Mouse (Mus musculus) heart, embryonic 14.5 days (tissue): Measurements from ENCODE around the gene Kif26a. TPM values are rescaled to one million over a fixed set of nuclear protein-coding genes. Genes with fewer than 3 reads are reported as not detected.

Source experiments
- ATAC-seq: fragments of 200-750 bp; cut with Nextera tagmentation; 2 replicates; pipeline ENCODE4 v1.8.0; 2017; ENCODE audit warnings: low read depth, moderate TSS enrichment; ENCODE audit not compliant: insufficient number of reproducible peaks, insufficient read depth, low FRiP score
- H3K27ac ChIP-seq, 2 experiments: fragments of 200-500 bp in 1 of 2; fragments of 300-500 bp in 1 of 2; sonication (generic) in 1 of 2; replicated peaks in 1 of 2; 2 replicates each; pipeline ENCODE4 v1.5.1; 2012 to 2014; ENCODE audit warnings: low read depth in 2 of 2, low read length in 2 of 2, control low read depth in 1 of 2, mild to moderate bottlenecking in 1 of 2, mixed read lengths in 1 of 2; ENCODE audit not compliant: control insufficient read depth in 1 of 2, insufficient read depth in 1 of 2
- H3K27me3 ChIP-seq: fragments of 300-500 bp; sonication (generic); 2 replicates; pipeline ENCODE4 v1.6.1; 2014; ENCODE audit warnings: mild to moderate bottlenecking, low read length, control low read depth; ENCODE audit not compliant: control insufficient read depth, insufficient read depth
- H3K36me3 ChIP-seq: fragments of 300-500 bp; sonication (generic); 2 replicates; pipeline ENCODE4 v1.6.1; 2014; ENCODE audit warnings: mild to moderate bottlenecking, control low read depth, low read length, mixed read lengths; ENCODE audit not compliant: control insufficient read depth, insufficient read depth
- H3K4me1 ChIP-seq, 2 experiments: fragments of 200-500 bp in 1 of 2; fragments of 300-500 bp in 1 of 2; sonication (generic) in 1 of 2; 2 replicates each; pipeline ENCODE4 v1.6.1; 2012 to 2014; ENCODE audit warnings: low read length in 2 of 2, control low read depth in 1 of 2, mixed read lengths in 1 of 2; ENCODE audit not compliant: control insufficient read depth in 2 of 2, insufficient read depth in 2 of 2
- H3K4me2 ChIP-seq: fragments of 300-500 bp; sonication (generic); 2 replicates; pipeline ENCODE4 v1.6.1; 2014; ENCODE audit warnings: mild to moderate bottlenecking, low read length
- H3K4me3 ChIP-seq, 2 experiments: fragments of 200-500 bp in 1 of 2; fragments of 300-500 bp in 1 of 2; sonication (generic) in 1 of 2; 2 replicates each; pipeline ENCODE4 v1.5.1; 2012 to 2014; ENCODE audit warnings: low read length in 2 of 2, mild to moderate bottlenecking in 2 of 2, control low read depth in 1 of 2, low read depth in 1 of 2, moderate library complexity in 1 of 2; ENCODE audit not compliant: control insufficient read depth in 1 of 2, insufficient read depth in 1 of 2
- H3K9ac ChIP-seq: fragments of 300-500 bp; sonication (generic); 2 replicates; pipeline ENCODE4 v1.6.1; 2014; ENCODE audit warnings: mild to moderate bottlenecking, low read length
- H3K9me3 ChIP-seq: fragments of 300-500 bp; sonication (generic); 2 replicates; pipeline ENCODE4 v1.6.1; 2016; ENCODE audit warnings: low read length, control low read depth; ENCODE audit not compliant: control insufficient read depth
- WGBS: fragments of 180-500 bp; shearing (Covaris S2); extraction: QIAGEN DNeasy Blood & Tissue Kit; methylation state at CpG from one replicate; pipeline ENCODE4 v1.1.7; 2014; 5-methylcytosine and 5-hydroxymethylcytosine counted together
- polyA plus RNA-seq: library from polyadenylated mRNA; unstranded; fragments of >200 nt; fragmentation: Nextera tagmentation; extraction: Ambion mirVana; gene quantifications from 2 replicates; pipeline ENCODE4 v1.2.1, GENCODE M21; 2014

The Kif26a gene
- polyA plus RNA-seq, 1 experiment from 2014 or later = 1.9 TPM

DNA sequence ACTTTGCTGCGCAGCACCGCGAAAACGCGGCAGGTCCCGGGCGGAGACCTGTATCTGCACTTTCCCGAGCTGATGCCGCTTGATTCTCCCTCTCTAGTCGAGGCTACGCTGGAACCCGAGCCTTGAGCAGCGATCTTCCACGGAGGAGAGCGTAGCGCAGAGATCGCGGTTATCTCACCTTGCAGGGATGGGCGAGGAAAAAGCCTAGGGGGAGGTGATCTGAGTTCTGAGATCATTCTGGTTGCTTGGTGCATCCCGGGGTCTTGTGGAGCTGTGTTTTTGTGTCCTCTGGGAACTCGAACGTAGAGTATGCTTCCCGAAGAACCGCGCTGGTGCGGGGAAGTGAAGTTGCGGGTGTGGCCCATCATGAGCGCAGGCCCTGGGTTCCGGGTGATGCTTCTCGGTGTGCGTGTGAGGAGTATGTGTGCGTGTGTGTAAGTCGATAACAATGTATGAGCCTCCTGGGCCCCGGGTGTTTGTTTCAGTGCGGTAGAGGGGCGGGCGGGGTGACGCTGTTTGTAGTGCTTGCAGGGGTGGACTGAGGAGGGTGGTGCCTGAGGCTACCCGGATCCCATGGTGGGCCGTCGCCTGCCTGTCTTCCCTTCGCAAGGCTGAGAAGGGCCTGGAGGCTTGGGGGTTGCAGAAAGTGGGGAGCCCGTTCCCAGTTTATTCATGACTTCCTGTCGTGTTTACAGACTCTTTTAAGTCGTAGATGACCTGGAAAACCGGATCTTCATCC lies 1.5 kb upstream of the Kif26a start:
- WGBS = under 1% methylated on average over 46 of the region's 46 CpGs
- no peaks in the 10 kb centered on the region for H3K9me3 ChIP-seq
- peaks cover 69% of the 10 kb centered on the region for H3K27me3 ChIP-seq
- H3K4me2 ChIP-seq = peak overlapping the region; percentile 89
- peak overlapping the region; percentile 29 to 42; a peak in 3 of 4 replicates for H3K4me3 ChIP-seq
- no peak for ATAC-seq
- no peak overlapping the region for H3K27ac ChIP-seq
- peak overlapping the region; percentile 8; the same call in 1 of the 2 replicates for H3K9ac ChIP-seq
- peaks cover 9 to 30% of the 10 kb centered on the region in 2 experiments; a peak in 3 of 4 replicates for H3K4me1 ChIP-seq
- no peaks in the 10 kb centered on the region for H3K36me3 ChIP-seq

DNA sequence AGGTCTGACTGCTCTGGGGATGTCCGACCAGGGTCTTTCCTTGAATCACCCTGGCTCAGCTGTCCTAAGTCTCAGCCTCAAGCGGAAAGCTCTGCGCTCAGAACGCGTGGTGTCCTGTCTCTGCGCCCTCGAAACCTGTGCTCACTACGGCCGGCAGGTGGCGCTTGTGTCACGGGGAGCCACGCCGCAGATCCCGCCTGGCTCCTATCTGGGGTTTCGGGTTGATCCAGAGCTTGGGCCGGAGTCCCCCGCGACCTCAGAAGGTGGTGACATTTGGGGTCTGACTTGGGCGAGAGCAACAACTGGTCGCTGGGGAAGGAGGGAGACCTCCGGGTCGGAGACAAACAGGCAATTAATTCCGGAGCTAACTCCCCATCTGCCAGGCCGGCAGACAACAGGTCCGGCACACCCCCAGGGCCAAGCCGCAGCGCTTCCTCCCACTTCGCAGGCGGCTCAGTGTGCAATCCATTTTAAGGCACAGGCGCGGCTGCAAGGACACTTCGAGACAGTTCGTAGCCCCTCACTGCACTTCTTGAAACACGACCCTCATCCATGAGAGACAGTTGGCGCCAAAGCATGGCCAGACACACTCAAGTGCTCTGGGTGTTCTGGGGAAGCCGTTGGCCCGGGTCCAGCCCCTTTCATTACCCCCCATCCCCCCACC lies 665 bp upstream of the Kif26a start:
- Histone ChIP-seq H3K36me3 (no peaks in the 10 kb centered on the region), H3K27ac (0 out of 4 replicates have a peak overlapping the region, but pooled peaks of 1 of the 2 experiments have one; percentile 9), H3K4me1 (peaks cover 14 to 33% of the 10 kb centered on the region in 2 experiments; a peak in 3 of 4 replicates), H3K9ac (peak overlapping the region; percentile 76; the same call in 1 of the 2 replicates), H3K27me3 (peaks cover 69% of the 10 kb centered on the region), H3K4me2 (peak overlapping the region; percentile 89), H3K9me3 (no peaks in the 10 kb centered on the region), H3K4me3 (peak overlapping the region; percentile 43 to 56)
- ATAC-seq = peak; percentile 31
- under 1% methylated on average over 37 of the region's 37 CpGs for WGBS

DNA sequence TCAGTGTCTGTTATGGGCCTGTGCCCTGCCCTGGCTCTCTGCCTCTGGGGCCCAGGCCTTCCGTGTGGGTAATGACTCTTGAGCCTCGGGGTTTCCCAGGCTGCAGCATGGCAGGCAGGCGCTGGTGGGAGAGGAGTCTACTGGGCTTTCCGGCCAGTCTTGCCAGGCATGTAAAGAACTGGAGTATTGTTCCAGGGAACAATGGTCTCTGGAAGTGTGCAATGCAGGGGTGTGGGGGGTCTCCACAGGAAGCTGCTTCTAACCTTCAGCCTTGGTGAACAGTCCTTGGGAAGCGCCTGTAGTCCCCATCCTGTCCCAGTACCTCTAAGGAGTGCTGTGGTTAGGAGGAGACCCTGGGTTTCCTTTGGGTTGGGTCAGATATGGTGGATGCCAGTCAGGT lies 1.4 kb downstream of the Kif26a start:
- H3K4me1 ChIP-seq = peaks cover 18 to 41% of the 10 kb centered on the region in 2 experiments; a peak in 3 of 4 replicates
- H3K4me3 ChIP-seq = peak overlapping the region; percentile 56 to 57
- H3K36me3 ChIP-seq = no peaks in the 10 kb centered on the region
- H3K27ac ChIP-seq = no peak overlapping the region
- H3K4me2 ChIP-seq = peak overlapping the region; percentile 89
- H3K9ac ChIP-seq = peak overlapping the region; percentile 76
- no peaks in the 10 kb centered on the region for H3K9me3 ChIP-seq
- peaks cover 50% of the 10 kb centered on the region for H3K27me3 ChIP-seq
- 43% methylated on average over 5 of the region's 5 CpGs for WGBS
- no peak for ATAC-seq

DNA sequence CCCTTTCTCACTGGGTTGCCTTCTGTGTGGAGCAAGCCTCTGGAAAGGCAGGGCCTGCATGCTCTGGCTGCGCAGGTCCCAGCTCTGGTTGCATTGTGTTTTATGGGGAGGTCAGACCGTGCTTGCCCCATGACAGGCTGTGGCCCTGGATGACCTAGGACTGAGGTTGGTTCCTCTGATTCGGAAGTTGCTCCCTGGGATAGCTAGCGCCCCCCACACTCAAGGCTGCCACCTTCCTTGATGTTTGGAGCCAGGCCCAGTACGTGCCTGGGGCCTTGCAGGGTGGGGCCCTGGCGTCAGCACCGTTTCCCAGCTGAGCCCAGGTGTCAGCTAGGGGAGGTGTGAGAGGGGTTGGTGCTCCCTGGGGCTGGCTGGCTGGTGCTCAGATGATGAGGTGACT lies 4.0 kb downstream of the Kif26a start:
- 0 out of 2 replicates have a peak overlapping the region, but pooled peaks have one; percentile 4 for H3K4me2 ChIP-seq

DNA sequence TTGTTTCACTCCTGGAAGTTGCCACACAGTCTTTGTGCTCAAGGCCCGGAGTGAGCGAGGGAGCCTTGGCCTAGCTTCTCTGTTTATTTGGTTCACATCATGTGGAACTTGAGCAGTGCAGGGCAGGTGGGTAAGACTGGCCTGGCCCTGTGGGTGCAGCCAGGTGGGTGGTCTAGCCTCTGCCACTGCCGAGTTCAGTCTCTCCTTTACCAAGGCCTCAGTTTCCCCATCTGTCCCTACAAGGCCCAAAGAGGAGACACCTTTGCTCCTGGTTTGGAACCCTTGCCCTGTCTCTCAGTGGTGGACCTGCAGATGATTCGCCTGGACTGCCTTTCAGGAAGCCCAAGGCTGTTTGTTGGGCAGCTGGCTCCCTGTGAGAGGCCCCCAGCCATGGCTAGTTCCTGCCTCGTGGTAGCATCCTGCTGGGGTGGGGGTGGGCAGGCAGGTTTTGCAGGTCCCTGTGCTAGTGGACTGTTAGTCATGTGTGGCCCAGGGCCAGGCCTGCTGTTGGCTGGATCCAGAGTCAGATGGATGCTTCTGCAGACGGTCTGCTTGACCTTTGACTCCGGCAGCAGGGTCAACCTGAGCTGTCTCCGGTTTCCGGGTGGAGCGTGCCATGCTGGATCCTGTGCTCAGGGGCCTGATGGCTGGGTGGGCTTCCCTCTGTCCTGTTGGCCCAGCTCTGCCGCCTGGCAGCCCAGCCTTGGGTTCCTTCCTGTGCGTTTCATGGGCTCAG lies 5.4 kb downstream of the Kif26a start:
- peaks cover 32 to 37% of the 10 kb centered on the region in 2 experiments for H3K4me1 ChIP-seq
- WGBS = 57% methylated on average over 12 of the region's 12 CpGs

More for the DNA sequence above, 4.0 kb downstream of the Kif26a start:
- Histone ChIP-seq H3K4me3 (no peak overlapping the region), H3K9ac (no peak overlapping the region; the same call in 1 of the 2 replicates), H3K27ac (no peak overlapping the region), H3K9me3 (no peaks in the 10 kb centered on the region), H3K36me3 (no peaks in the 10 kb centered on the region), H3K4me1 (peaks cover 24 to 38% of the 10 kb centered on the region in 2 experiments), H3K27me3 (peaks cover 23% of the 10 kb centered on the region)
- ATAC-seq = no peak
- WGBS = 51% methylated on average over 7 of the region's 7 CpGs

DNA sequence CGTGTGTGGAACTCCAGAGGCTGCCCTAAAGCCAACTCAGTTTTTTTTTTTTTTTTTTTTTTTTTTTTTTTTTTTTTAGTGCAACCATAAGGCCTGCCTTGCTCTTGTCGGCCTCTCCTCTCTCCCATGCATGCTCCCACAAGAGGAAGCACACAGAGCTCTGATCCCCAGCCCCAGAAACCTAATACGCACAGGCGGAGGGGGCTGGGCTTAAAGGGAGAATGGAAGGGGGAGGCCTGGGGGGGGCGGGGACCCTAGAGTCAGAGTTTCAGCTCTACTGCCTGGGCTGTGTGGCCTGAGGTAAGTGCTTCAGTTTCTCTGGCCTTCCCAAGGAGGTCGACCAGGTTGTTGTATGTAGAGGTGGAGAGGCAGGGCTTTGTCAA lies 6.0 kb downstream of the Kif26a start:
- H3K4me3 ChIP-seq = no peak overlapping the region
- no peak overlapping the region for H3K27ac ChIP-seq
- peaks cover 32 to 36% of the 10 kb centered on the region in 2 experiments for H3K4me1 ChIP-seq
- H3K27me3 ChIP-seq = peaks cover 12% of the 10 kb centered on the region; the same call in 1 of the 2 replicates
- H3K9me3 ChIP-seq = no peaks in the 10 kb centered on the region
- no peaks in the 10 kb centered on the region for H3K36me3 ChIP-seq
- 63% methylated on average over 6 of the region's 6 CpGs for WGBS
- ATAC-seq = no peak
- H3K4me2 ChIP-seq = no peak overlapping the region
- H3K9ac ChIP-seq = no peak overlapping the region

More for the DNA sequence above, 5.4 kb downstream of the Kif26a start:
- no peak overlapping the region for H3K9ac ChIP-seq
- no peaks in the 10 kb centered on the region for H3K36me3 ChIP-seq
- no peak for ATAC-seq
- H3K9me3 ChIP-seq = no peaks in the 10 kb centered on the region
- no peak overlapping the region for H3K27ac ChIP-seq
- no peak overlapping the region for H3K4me3 ChIP-seq
- peaks cover 16% of the 10 kb centered on the region for H3K27me3 ChIP-seq
- H3K4me2 ChIP-seq = no peak overlapping the region; the same call in 1 of the 2 replicates

DNA sequence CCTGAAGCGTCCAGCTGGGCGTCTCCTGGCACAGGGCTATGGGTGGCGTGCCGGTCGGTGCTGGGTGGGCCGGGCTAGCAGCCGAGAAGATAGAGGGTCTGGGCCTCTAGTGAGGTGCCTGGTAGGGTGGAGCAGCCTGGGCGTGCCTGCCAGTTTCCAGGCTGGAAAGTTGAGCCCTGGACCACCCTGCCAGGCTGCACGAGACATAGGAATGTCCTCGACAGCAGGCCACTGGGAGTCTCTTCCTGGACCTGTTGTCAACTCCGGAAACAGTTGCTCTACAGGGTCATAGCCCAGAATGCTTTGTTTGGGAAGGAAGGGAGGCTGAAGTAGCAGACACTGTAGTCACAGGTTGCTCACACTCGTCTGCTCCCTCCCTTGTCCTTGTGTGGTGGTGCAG lies 7.6 kb downstream of the Kif26a start:
- WGBS = 71% methylated on average over 12 of the region's 12 CpGs
- Histone ChIP-seq H3K4me1 (peaks cover 30 to 36% of the 10 kb centered on the region in 2 experiments), H3K27ac (peak overlapping the region; percentile 8 to 73; a peak in 3 of 4 replicates)

More for the DNA sequence above, 7.6 kb downstream of the Kif26a start:
- Histone ChIP-seq H3K36me3 (0 out of 2 replicates have a peak, but pooled peaks cover 8% of the 10 kb centered on the region), H3K27me3 (no peaks in the 10 kb centered on the region), H3K9me3 (no peaks in the 10 kb centered on the region), H3K9ac (no peak overlapping the region), H3K4me2 (no peak overlapping the region), H3K4me3 (no peak overlapping the region)
- ATAC-seq = no peak
